Mouse (Mus musculus) CH12.LX (cell line): Measurements from ENCODE around the gene Ppp1r13l.

Experiments
- CTCF ChIP-seq, 2 experiments: IDR thresholded peaks in 1 of 2; conservative IDR thresholded peaks in 1 of 2; 2 replicates each; pipeline ENCODE4 v1.5.1; 2011 to 2012; ENCODE audit warnings: low read depth in 2 of 2, low read length in 2 of 2, improper control_type of control experiment in 1 of 2, inconsistent platforms in 1 of 2, mild to moderate bottlenecking in 1 of 2, moderate library complexity in 1 of 2
- EP300 ChIP-seq: IDR thresholded peaks from 2 replicates; pipeline ENCODE4 v1.6.1; 2011; ENCODE audit warnings: low read length, improper control_type of control experiment
- MAX ChIP-seq: IDR thresholded peaks from 2 replicates; pipeline ENCODE4 v1.6.1; 2011; ENCODE audit warnings: low read length, improper control_type of control experiment
- POLR2A ChIP-seq: IDR thresholded peaks from 2 replicates; pipeline ENCODE4 v1.6.1; 2011; ENCODE audit warnings: low read depth, mild to moderate bottlenecking, improper control_type of control experiment, low read length
- SIN3A ChIP-seq: IDR thresholded peaks from 2 replicates; pipeline ENCODE4 v1.6.1; 2012; ENCODE audit warnings: low read length, improper control_type of control experiment, inconsistent platforms
- ZNF384 ChIP-seq: IDR thresholded peaks from 2 replicates; pipeline ENCODE4 v1.6.1; 2012; ENCODE audit warnings: low read depth, low read length, improper control_type of control experiment, inconsistent platforms

DNA sequence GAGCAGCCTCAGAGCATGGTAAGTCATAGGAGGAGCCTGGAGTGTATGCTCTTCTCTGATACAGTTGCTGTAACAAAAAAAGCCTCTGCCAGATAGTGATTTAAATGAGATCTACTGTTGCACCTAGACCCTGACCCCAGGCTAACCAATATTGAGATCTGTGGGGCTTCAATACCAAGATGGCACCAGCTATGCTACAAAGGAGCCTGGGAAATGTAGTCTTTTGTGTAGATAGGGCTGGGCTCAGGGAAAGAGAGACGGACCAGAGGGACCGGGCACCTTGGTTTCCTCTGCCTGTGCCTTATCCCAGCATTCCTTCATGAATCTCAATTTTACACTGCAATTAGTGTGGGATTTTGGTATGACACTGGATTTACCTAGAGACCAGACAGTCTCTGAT is 13.8 kb downstream of the Ppp1r13l start:
- TF ChIP-seq POLR2A, result no peak
- TF ChIP-seq SIN3A, result no peak
- no peak for TF ChIP-seq MAX
- no peak for TF ChIP-seq CTCF (conservative IDR thresholded peaks at IDR 0.05 in 1 of 2, IDR thresholded peaks at IDR 0.05 in 1 of 2; ENCODE audit: low read depth in 2 of 2, low read length in 2 of 2)
- no peak for TF ChIP-seq ZNF384
- TF ChIP-seq EP300, result no peak
